Mouse (Mus musculus) layer of hippocampus, adult 8-10 months (tissue): ENCODE measurements around the gene Ccr8. TPM values are rescaled to one million over a fixed set of nuclear protein-coding genes. Genes with fewer than 3 reads are reported as not detected.

Source experiments
- DNase-seq, 2 experiments: peaks; one replicate each; pipeline ENCODE4 v3.0.0; 2022; ENCODE audit warnings: low spot score in 2 of 2
- total RNA-seq, 4 experiments: library from RNA; stranded (reverse); gene quantifications; 2 replicates each; pipeline ENCODE4 v1.2.4; 2022

The Ccr8 gene
- not detected for total RNA-seq

DNA sequence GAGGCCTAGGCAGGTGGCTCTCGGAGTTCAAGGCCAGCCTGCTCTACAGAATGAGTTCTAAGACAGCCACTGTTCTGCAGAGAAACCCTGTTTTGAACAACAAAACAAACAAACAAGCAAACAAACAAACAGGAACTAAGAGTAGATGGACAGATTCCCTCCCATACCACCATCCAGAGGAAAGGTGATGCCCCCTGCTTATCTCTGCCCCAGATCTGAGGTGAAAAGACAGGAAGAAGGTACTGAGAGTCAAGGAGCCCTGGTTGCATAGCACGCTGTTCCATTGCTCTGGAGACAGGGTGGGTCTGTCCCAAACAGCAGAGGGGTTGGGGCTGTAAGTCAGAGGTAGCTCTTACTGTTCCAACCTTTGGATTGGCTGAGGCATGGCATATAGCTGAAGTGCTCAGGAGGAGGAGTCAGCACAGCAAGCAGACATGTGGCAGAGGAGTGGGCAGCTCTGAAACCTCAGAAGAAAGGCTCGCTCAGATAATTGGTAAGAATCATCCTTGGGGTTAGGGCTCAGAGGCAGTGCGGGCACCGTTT lies at the start of gene Ccr8:
Gene Ccr8, plus strand, starts transcription at position 419 of the 543 bp plus-strand sequence.
- no peak for DNase-seq

DNA sequence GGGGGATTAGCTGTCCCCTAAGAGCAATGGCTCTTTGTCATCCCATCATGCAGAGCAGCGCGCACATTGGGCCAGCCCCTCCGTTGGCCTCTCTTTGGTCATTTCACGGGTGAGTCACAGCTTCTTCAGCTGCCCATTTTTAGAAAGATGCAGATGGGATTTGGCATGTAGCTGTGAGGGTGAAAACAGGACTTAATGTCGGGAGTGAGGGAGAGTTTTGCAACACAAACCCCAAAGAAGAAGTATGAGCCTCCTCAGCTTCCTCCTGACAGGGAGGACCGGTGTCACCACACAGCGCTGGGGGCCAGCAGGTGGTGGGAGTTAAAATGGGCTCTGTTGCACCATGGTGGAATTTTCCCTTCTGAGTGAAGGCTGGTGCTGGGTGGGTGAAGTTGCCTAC lies 48.8 kb upstream of the Ccr8 start:
- no peak for DNase-seq

DNA sequence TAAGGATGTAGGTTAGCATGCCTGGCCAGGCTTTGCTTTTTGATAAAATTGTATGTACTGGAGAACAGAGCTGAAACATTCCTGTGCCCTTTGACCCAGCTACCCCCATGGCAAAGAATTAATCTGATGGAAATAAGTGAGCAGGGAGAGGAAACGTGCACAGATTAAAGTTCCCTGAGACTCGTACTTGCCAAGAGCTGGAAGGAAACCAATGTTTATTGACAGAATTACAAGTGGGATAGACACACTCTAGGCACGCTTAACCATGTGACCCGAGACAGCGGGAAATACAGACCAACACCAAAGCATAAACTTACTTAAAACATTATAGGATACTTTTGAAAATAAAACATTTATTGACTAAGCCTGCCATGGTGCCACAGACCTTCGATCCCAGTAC lies 43.4 kb upstream of the Ccr8 start:
- DNase-seq: no peak

DNA sequence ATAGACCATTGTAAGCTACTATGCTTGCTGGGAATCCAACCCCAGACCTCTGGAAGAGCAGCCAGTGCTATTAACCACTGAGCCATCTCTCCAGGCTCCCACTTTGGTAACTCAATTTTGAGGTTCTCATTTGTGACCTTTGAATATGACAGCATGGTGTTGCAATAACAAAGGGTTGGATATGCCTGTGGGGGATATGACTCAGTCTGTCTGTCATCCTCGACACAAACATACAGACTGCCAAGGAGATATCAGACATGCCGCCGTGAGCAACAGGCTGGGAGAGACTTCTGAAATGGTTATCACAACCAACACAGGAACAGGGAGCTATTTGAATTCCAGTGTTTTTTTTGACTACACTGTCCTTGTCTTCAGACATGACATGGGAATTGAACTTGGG lies 42.5 kb upstream of the Ccr8 start:
- DNase-seq: no peak

DNA sequence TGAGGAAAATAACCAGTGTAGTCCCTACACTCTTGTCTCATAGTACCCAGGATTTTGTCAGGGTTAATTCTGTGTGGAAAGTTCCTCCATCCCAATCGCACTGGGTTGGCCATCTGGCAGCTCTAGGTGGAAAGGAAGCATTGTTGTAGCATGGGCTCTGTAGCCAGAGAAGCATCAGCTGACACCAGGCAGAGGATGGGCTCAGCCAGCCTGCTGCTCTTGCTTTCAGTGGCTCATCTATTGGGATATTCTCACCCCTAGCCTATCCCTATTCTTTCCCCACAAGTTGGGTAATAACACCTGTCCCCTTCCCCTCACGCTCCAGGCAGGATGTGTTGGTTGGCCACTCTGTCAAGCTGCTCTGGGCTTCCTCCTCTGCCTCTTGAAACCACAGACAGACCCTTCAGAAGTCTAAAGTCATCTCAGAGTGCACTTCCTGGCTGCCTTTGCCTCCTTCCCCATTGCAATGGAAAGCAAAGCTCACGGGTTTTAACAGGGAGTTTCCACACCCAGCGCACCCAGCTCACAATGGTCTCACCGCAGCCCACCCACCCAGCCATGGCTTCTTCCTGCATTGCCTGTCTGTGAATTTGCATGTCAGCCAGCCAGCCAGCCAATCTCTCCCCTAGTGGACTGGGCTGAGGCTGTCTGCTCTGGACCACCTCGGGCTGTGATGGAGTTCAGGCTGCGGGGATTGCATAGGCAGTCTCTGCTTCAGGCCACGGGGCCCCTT lies 37.2 kb upstream of the Ccr8 start:
- DNase-seq: peak in 1 of 2 experiments; percentile 21

DNA sequence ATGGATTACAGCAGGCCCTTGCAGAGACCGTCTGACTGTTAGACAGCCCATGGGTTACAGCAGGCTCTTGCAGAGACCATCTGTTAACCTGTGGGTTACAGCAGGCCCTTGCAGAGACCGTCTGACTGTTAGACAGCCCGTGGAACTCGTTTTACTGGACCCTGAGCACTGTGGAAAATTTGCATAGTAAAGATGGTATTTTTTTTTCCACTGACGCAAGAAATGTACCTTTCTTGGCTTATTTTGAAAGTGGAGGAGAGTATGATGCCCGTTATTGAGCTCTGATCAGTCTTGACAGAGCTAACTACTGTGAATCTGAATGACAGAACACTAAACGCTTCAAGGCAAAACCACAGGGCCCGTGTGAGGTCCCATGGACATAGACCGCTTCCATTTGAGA lies 35.7 kb upstream of the Ccr8 start:
- DNase-seq: no peak

DNA sequence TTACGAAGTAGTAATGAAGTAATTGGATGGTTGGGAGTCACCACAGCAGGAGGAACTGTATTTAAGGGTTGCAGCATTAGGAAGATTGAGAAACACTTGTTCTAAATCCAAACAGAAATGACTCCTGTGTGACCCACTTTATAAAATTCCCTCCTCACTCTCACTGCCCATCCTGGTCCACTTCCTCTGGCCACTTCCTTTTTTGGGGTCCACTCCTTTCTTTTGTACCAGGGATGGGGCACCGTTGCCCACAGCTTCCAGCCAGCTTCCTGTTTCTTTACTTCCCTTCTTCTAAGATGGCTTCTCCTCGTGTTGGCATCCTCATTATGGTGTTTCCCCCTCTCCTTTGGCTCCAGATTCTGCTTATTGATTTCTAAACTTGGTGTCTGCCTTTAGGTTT lies 33.2 kb upstream of the Ccr8 start:
- DNase-seq: no peak

DNA sequence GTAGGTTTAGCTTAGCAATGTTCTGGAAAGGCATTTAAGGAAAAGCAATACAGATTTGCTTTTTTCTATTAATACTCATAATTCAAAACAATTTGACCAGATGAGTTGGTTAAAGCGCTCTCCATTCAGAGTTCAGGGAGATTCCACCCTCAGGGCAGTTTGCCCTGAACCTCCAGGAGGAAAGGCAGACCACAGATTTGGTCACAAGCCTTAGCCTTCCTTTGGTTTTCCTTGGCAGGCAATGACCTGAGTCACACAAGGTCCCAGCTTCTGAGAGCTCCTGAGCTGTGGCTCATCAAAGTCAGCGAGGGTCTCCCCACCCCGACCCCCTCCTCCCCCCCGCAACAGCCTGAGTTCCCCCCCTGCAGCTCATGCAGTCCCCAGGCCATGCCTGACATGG lies 27.6 kb upstream of the Ccr8 start:
- no peak for DNase-seq

DNA sequence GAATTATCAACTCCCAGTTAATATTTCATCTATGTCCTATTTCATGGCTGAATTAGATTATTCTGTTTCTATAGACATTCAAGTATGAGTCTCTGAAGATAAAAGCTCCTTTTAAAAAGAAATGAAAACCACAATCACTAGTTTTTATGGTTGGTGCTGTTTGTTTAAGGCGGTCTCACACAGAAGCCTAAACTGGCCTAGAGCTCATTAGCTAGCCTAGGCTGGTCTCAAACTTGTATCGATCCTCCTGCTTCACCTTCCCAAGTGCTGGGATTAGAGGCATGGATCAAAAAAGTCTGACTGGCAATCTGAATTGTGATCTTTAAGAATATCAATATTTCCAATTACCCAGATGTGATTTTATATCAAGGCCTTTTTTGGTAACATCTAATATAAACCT lies 24.3 kb upstream of the Ccr8 start:
- no peak for DNase-seq

DNA sequence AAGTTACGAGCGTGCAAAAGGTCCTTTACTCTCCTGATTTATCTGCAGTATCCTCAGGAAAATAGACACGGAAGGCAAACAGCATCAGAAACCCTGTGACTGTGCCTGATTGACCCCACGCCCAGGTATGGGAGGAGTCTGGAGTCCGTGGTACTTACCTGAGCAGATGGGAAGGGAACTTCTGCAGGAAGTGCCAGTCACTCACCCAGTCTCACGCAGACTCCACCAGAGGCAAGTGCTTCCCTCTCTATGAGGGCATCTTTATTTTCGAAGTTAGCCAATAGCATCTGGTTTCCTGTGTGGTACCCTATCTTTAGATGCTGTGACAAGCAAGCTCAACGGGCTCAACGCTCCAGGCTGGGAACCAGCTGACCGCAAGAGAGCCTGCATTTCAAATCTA lies 23.9 kb upstream of the Ccr8 start:
- DNase-seq: no peak

DNA sequence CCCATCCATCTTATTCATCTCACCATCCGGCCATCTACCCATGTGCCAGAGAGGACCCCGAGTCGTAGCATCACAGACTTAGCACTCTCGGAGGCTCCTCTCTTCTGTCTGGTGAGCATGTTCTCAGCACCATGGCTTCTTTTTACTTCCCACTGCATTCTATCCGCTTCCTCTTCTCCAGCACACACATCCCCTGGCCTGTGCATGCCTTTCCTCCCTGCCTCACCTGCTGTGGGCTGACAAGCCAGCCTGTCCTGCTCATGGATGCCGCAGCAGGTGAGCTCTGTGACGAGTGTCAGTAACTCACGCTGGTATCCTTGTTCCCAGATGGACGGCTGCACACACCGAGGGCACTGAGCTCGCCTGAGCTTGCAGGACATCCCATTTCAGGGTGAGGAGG lies 22.1 kb upstream of the Ccr8 start, which contains the start of gene Cx3cr1:
Gene Cx3cr1, minus strand, starts transcription at position 101 of the 400 bp plus-strand sequence.
- no peak for DNase-seq

DNA sequence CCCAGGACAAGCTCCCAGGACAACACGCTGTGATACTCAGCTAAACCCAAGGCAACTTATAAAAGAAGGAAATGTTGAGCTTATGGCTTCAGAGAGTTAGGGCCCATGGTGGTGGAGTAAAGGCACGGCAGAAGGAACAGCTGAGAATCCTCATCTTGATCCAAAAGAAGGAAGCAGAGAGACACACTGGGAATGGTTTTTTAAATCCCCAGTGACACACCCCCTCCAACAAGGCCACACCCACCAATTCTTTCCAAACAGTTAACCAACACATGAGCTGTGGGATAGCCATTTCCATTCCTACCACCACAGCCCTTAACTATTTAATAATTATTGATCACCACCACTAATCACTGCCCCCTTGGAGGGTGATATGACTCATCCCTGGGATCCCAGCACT lies 20.7 kb upstream of the Ccr8 start:
- no peak for DNase-seq

DNA sequence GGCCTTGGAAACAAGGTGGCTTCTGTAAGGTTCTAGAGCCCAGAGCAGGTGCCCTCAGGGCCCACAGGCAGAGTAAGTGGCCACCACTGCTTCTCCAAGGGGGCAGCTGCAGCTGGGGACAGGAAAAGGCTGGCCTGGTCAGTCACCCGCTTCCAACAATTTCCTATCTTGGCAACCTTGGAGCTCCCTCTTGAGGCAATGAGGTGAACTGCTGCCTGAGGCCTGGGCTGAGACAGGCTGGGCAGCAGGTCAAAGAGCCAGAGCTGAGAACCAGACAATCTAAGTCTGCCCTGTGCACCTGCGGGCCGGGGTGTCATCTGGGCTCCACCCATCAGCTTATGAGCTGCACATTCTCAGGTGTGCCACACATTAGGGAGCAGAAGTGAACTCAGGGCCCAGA lies 18.7 kb upstream of the Ccr8 start:
- peak; percentile 47 to 86 for DNase-seq

DNA sequence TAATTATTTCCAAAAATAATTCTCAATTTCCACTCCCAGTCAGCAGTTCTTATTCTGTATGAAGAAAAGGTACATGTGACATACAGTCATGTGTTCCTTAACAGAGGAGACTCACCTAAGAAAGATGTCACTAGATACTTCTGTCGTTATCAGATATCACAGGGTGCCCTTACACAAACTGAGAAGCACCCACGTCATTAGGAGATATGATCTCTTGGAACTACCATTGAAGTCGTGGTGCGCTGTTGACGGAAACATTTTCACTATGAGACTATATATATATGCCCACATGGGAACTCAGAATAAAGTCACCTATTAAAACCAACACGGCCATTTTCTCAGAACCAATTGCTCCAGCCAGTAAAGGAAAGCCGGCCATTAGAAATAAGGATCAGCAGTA lies 17.4 kb upstream of the Ccr8 start:
- DNase-seq: no peak

DNA sequence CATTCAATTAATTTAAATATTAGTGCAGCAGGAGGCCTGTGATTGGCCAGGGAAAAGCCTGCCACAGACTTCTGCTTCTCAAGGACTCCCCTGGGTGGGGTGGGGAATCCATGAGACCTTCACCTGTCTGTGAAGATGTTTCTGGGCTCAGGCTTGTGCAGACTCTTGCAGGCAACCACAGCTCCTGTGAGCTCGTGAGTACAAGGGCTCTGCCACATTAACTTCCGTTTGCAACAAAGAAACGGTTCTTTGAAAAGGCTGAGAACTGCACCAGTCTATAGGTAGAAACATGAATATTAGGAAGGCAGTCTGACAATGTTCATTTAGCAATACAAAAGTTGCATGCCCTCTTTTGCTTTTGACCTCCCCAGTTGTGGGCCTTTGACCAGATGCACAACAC lies 13.7 kb upstream of the Ccr8 start:
- no peak for DNase-seq

DNA sequence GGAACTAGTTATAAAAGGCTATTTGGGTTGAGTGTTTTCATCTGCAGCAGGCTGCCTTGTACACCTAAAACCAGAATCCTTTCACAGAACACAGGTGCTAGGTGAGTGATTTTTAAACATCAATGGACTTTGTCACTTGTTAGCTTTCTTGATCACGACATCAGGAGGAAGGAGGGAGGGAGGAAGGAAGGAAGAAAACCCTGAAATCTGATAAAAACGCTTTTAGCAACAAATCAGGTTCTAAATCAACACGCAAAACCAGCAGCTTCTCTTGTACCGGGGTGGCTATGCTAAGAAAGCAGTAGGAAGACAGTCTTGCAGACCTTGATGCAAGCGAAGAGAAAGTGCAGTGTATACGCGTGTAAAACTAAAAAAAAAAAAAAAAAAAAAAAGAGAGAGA lies 12.0 kb upstream of the Ccr8 start:
- no peak for DNase-seq

DNA sequence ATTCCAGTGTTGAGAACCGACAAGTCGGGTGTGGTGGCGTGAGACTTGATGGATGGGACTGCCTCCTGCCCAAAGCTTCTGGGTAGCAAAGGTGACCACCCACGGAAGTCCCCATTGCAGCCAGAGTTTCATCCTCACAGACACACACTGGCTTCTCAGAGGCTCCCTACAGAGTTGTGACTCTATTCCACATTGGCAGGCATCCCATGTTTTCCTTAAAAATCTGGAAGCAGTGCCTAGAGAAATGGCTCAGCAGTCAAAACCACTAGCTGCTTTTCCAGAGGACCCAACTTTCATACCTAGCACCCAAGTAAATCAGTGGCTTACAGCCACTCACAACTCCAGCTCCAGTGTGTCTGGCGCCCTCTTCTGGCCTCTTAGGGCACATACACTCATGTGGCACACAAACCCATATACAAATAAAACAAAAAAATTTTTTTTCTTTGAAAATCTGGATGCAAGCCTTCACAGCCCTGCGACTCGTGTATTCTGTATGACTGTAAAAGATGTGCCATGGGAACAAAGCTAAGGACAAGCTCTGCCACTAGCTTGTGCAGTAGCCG lies 11.3 kb upstream of the Ccr8 start:
- peak in 1 of 2 experiments; percentile 48 for DNase-seq

DNA sequence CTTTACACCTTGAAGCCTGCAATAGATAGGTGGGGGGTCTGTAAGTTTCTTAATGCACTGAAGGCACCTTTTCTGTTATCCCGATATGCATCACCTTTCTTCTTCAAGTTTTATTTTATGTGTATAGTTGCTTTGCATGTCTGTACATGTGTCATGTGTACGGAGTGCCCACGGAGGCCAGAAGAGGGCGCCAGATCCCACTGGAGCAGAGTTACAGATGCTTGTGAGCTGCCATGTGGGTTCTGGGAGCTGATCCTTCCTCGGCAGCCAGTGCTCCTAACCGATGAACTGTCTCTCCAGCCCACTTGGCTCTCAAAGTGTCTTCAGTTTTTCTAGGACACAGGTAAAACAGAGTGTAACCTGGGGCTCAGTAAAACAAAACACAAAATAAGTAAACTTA lies 10.7 kb upstream of the Ccr8 start:
- DNase-seq: no peak

DNA sequence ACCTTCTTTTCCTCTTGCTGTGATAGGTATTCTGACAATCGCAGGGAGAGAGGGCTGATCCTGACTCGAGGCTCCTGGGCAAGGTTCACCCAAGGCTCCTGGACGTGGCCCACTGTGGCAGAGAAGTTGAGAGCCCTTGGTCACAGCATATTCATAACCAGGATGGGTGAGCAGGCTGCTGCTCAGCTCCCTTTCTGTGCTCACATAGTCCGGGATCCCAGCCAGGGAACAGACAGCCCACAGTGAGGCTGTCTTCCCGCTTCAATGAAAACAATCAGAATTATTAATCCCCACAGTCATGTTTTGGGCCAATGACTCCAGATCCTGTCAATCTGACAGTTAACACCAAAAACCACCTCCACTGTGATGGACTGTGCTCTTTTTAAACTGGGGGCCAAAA lies 9.9 kb upstream of the Ccr8 start:
- peak; percentile 45 to 55 for DNase-seq

DNA sequence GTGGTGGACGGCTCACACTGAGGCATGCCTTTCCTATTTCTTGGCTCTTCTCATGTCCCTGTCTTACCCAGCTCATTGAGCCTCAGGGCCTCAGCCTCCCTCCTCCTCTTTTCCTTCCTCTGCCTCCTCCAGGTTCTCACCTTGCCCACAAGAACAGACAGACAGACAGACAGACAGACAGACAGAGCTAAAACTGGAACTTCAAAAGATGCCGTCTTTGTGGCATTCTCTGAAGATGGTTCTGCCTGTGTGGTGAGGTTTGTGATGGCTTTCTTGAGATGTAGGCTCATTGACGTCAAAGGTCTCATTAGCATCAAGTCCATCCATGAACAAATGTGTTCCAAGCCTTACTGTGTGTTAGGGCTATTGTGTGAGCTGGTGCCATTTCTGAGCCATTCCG lies 9.2 kb upstream of the Ccr8 start:
- DNase-seq: no peak

DNA sequence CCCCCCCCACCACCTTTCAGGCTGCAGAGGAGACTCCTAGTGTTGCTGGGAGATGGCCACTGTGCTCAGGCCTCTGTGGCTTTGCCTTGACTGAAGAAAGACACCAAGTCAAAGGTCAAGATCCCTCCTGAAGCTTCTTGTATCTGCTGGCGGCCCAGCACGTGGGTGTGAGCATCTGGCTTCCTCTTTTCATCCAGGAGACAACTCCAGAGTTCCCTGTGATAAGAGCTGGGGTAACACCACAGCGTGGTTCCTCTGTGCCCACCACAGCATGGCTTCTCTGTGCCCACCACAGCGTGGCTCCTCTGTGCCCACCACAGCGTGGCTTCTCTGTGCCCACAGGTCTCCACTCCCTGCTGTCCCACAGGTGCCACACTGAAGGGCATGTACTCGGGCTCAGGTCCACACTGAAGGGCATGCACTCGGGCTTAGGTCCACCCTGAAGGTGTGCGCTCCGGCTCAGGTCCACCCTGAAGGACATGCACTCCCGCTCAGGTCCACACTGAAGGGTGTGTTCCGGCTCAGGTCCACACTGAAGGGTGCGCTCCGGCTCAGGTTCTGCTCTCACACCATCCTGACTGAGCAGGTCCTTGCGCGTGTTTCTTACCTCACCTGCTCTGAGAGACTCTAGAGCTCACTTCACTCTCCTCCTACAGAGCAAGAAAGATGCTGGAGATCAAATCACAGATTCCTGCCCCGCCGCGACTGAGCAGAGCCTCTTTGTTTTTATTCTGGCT lies 8.6 kb upstream of the Ccr8 start:
- no peak for DNase-seq

DNA sequence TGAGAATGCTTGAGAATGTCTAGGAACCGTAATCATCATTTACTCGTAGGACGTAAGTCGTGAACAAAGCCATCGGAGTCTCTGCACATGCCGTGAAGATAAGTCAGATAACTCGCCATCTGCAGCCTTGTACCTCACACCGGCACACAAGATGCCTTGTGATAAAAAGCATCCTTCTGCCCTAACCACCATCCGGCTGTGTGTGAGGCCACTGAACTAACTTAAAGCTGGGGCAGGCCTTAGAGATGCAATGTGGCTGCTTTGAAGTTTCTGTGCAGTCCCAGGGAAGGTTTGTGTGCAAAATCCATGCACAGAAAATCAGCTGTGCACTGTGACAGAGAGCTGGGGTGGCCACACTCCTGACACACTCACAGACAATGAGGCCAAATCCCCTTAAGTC lies 7.5 kb upstream of the Ccr8 start:
- no peak for DNase-seq

DNA sequence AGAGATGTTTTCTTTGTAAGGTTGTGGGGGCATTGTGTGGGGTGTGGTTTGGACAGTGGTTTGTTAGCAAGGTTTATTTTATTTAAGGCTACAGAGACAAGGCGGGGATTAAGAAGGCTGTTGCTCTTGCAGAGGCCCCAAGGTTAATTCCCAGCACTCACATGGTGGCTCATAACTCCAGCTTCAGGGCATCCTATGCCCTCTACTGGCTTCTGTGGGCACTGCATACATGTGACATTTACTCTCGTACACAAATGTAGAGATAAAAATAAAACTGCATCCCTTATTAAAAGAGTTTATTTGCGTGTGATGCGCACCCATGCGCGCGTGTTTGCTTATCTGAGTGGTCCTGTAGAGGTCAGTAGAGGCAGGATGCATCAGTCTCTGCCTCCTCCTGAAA lies 2.8 kb upstream of the Ccr8 start:
- no peak for DNase-seq
